In the genomic region with DNA sequence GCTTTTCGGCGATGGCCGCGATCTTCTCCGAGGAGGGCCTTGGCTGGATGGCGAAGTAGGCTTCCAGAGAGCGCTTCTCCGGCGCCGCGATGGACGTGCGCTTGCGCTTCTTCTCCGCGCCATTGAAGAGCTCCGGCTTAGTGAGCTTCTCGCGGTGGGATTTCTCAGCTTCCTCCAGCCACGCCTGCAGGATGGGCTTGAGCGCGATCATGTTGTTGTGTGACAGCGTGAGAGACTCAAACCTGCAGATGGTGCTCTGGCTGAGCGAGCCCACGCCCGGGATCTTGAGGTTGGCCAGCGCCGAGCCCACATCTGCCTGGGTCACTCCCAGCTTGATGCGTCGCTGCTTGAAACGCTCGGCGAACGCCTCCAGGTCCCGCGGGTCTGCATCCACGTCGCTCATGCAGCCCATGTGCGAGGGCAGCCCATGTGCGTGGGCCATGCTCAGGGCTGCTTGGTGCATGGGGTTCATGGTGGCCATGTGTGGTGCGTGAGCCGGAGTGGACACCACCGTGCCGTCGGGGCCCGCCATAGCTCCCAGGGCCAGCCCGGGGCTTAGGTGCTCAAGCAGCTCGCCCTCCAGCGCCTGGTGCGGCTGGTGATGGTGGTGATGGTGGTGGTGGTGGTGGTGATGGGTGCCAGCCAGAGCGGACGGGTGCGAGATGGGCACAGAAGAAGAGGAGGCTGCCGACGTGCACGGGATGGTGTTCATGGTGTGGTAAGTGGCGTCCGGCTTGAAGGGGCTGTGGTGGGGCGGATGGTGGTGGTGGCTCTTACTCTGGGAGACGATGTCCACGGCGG, we compare ENCODE assay signal across 10 mouse cellular contexts. TPM values are rescaled to one million over a fixed set of nuclear protein-coding genes. Genes with fewer than 3 reads are reported as not detected.
DNase-seq lines count a peak whose midpoint lies in the region; ATAC-seq and TF ChIP-seq lines count a peak whose summit lies in the region.
"Had no signal": no experiment of that assay in that cellular context is flagged by ENCODE, and none has a peak within 500 bp of the region (broad histone marks: within the 10 kb centered on the region; RNA-seq: fewer than 3 reads in every experiment).

No protein-coding gene starts in this region.

- H3K4me3 ChIP-seq in cerebellum, adult 2 months (replicated peaks; ENCODE audit: insufficient read depth, low read depth, low read length): no peak overlapping the region
- peak overlapping the region; percentile 22 for H3K4me3 ChIP-seq in limb, embryonic 13.5 days

- H3K27me3 ChIP-seq in cerebellum, adult 2 months (ENCODE audit: control insufficient read depth, insufficient read depth, low read length): peaks cover 5% of the 10 kb centered on the region; the same call in 1 of the 2 replicates
- peaks cover 89% of the 10 kb centered on the region for H3K27me3 ChIP-seq in limb, embryonic 13.5 days

- peaks cover 6% of the 10 kb centered on the region; the same call in 1 of the 2 replicates for H3K4me1 ChIP-seq in cerebellum, adult 2 months (ENCODE audit: control insufficient read depth, insufficient read depth, low read length)
- peaks cover 30% of the 10 kb centered on the region for H3K4me1 ChIP-seq in limb, embryonic 13.5 days

- H3K27ac ChIP-seq in cerebellum, adult 2 months (ENCODE audit: insufficient read depth, low read length): no peak overlapping the region
- H3K27ac ChIP-seq in limb, embryonic 13.5 days: no peak overlapping the region

- WGBS in cerebellum, adult 2 months: 1% methylated on average over 61 of the region's 62 CpGs
- WGBS in limb, embryonic 13.5 days: 1% methylated on average over 62 of the region's 62 CpGs

- H3K9ac ChIP-seq in limb, embryonic 13.5 days: no peak overlapping the region

- no peaks in the 10 kb centered on the region for H3K9me3 ChIP-seq in limb, embryonic 13.5 days

- DNase-seq in cerebellum, postnatal 14 days: peak; percentile 26 to 34
- DNase-seq in cerebellum, adult 2 months: no peak
- peak; percentile 9 for DNase-seq in thymus, postnatal 4 days
- no peak for DNase-seq in thymus, adult 18-20 months
- DNase-seq in spleen, adult 12 weeks (ENCODE audit: low spot score): no peak
- DNase-seq in lung, adult 18-20 months: no peak
- DNase-seq in right cerebral cortex, adult 2 months (ENCODE audit: low spot score in 2 of 2): no peak
- DNase-seq: adrenal gland, adult 2 months had no signal

- H3K36me3 ChIP-seq in limb, embryonic 13.5 days: no peaks in the 10 kb centered on the region

- TF ChIP-seq POLR2A in cerebellum, adult 2 months (IDR thresholded peaks at IDR 0.05; ENCODE audit: borderline replicate concordance, insufficient read depth, low read length): no peak

- no peak for ATAC-seq in limb, embryonic 13.5 days (ENCODE audit: low FRiP score, low read depth)

- H3K4me2 ChIP-seq in limb, embryonic 13.5 days (replicated peaks): peak overlapping the region; percentile 39

- TF ChIP-seq CTCF in cerebellum, adult 2 months (IDR thresholded peaks at IDR 0.05; ENCODE audit: borderline replicate concordance, insufficient read depth, low read depth, low read length): no peak

RNA-seq across cellular contexts. Expression of a gene that starts 1.4 kb away (rescaled TPM):
- polyA plus RNA-seq in cerebellum, adult 2 months (2012; rRNA removed): 0.55 and 0.80 TPM in 2 replicates
- polyA plus RNA-seq in limb, embryonic 13.5 days (2015; fragmentation: Nextera tagmentation; extraction: Ambion mirVana): 0.09 TPM in 1 of 2 replicates, not detected in the other
- polyA plus RNA-seq: adrenal gland, adult 2 months; liver, embryonic 16.5 days had no signal

Comparison
In these comparisons a context has a peak if more than half of its experiments do, and no peak if none do; other contexts are left out.
1. DNase-seq: peak in cerebellum, postnatal 14 days (2 of 2) and thymus, postnatal 4 days (single experiment); none in cerebellum, adult 2 months (0 of 2), thymus, adult 18-20 months (0 of 2), spleen, adult 12 weeks (single experiment), lung, adult 18-20 months (0 of 2) and right cerebral cortex, adult 2 months (0 of 2).